Mouse (Mus musculus) heart, adult 9 months (tissue): ENCODE data around the gene Ralb.

Source experiments
- DNase-seq, 2 experiments: peaks; one replicate each; pipeline ENCODE4 v3.0.0; 2022; ENCODE audit warnings: low spot score in 2 of 2

The Ralb gene

GRCm38 (mm10) chr1:119492505-119492904 is 12.1 kb downstream of the Ralb start:
- no peak for DNase-seq

DNA sequence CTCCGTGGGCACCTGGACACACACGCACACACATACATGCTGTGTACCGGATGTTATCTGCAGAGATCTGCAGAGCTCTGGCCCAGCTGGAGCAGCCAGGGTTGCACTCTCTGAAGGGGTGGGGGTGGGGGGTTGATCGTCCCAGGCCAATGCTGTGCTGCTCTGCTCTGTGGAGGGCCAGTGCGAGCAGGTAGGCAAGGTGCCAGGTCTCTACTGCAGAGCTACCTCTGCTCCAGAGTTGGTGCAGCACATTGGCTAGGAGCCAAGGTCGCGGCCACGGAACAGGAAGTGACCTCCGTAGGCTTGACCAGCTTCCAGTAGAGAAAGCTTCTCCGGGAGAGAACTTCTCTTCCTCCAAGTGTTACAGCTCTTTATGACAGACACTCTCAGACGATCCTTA is 12.5 kb downstream of the Ralb start:
- peak; percentile 66 to 75 for DNase-seq

GRCm38 (mm10) chr1:119490765-119491164 is 13.8 kb downstream of the Ralb start:
- DNase-seq: no peak

DNA sequence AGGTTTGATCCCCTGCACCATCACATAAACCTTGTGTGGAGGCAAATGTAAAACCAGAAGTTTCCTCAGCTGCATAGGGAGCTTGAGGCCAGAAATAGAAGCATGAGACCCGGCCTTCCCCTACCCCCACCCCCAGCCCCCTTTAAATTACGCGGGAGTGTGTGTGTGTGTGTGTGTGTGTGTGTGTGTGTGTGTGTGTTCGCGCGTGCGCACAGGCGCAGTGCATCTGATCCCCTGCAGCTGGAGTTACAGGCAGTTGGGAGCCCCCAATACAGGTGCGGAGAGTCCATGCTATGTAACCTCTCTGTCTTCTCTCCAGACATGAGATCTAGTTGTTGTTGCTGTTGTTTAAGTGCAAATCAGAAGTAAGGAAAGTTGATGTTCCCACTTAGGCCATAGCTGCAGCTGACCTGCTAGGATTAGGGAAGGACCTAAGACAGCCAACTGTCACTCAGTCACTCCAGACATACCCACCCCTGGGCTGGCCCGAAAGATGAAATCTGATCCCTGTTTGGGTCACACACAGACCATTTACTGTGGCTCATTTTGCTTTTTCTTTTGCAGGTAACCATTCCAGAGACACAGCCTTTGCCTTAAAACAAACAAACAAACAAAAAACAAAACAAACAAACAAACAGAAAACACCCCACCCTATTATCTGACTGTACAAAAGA is 16.5 kb downstream of the Ralb start:
- no peak for DNase-seq

DNA sequence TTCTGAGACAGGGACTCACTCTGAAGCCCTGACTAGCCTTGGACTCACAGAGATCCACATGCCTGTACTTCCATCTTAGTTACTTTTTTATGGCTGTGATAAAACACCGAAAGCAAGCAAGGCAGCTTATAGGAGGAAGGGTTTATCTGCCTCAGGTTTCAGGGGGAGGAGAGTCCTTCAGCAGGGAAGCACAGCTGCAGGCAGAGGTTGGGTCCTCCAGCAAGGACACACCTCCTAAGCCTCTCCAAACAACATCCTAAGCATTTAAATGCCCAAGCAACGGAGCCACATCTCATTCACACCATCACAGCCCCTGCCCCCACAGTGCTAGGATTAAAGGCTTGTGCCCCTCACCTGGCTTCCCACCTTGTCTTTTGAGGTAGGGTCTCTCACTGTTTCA is 18.8 kb downstream of the Ralb start:
- no peak for DNase-seq

- no peak for DNase-seq
These were observed 20.1 kb downstream of the Ralb start for GRCm38 (mm10) chr1:119484457-119484856.

DNA sequence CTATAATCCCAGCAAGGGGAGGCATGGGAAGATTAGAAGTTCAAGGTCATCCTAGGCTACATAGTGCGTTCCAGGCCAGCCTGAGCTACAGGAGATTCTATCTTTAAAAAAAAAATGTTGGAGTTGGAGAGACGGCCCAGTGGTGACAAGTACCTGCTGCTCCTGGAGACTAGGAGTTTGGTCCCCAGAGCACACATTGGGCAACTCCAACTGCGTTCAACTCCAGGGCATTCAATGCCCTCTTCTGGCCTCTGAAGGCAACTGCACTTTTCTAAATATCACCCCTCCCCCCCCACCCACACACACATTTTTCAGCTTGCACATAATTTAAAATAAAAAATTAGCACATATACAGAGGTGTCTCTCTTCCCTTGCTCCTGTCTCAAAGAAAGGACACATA is 21.7 kb downstream of the Ralb start:
- DNase-seq: no peak

DNA sequence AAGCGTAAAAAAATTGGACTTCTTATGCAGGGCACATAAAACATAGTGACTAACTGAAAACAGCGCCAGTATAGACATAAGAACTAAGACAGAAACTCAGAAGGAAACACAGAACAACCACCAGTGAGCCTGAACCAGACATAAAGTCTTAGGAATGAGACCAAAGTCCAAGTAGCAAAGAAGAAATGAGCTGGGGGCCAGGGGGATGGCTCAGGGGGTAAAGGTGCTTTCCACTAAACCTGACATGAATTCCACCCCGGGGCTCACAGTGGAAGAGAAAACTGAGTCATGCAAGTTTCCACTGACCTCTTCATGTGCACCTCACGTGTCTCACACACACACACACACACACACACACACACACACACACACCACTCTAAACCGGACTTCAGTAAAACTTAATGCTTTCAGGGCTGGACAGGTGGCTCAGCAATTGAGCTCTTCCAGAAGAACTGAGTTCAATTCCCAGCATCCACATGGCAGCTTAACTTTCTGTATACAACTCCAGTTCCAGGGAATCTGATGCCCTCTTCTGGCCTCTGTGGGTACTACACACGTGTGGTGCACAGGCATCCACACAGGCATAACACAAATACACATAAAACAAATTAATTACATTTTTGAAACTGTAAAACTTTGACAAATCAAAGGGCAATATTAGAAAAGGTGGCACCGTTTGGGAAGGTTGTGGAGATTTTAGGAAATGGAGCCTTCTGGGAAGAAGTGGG is 23.2 kb downstream of the Ralb start:
- DNase-seq: no peak

DNA sequence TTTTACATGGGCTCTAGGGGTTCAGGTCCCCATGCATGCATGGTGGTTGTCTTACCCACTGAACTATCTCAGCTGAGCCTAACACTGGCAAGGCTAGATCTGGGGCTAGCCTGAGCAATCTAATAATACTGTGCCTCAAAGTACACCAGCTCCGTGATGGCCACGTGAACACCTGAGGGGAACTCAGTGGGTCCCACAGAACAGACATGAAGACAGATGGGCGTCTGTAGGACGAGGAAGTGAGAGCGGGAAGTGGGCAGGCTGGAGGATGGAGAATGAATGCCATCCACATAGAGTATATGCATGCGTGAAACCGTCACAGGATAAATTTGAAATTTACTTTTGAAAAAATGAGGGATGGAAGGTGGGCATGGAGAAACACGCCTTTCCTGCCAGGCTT is 23.9 kb downstream of the Ralb start:
- DNase-seq: no peak

DNA sequence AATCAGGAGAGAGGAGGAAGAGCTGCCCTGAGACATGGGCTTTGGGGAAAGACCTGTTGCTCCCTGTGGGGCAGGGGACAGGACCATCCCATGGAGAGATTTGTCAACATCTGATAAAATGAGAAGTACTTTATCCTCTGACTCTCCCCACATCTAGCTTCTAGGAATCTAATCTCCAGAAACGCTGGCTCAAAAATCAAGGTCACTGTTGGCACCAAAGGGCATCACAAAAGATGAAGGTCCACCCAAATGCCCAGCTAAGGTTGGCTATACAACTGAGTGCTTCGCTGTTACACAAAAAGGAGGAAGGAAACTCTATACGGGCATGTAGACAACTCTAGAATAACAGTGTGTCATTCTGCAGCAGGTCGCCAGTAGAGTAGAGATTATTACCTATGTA is 25.0 kb downstream of the Ralb start:
- DNase-seq: no peak

DNA sequence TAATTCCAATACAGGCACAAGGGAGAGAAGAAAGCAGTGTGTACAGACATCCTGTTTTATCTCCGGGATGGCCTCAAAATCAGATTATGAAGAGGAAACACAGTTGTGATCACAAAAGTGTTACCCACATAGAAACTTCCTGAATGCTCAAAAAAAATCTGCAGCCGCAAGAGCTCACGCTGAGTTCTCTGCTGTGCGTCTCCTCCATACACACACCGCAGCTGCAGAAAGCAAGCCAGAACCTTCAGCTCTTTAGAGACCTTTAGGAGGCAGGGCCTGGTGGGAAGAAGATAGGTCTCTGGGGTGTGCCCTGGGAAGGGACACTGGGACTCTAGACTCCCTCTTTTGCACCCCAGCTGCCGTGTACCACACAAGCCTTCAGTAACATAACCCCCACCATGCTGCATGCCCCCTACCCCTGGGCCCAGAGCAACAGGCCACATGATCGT is 27.7 kb downstream of the Ralb start:
- DNase-seq: no peak

DNA sequence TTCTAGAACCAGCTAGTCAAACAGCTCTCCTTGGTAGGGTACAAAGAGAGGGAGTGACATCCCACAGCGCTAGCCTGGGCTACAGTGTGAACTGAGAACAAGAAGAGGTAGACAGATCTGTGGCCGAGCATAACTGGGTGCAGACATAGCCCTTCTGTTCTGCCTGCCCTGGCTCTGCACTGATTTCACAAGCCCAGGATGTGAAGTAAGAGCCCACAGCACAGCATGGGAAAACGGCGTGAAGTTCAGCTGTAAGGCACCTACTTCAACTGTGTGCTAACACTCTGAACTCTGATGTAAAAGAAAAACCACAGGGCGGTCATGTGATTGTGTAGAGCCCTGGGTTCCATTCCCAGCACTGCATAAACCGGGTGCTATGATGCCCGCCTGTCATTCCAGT is 29.9 kb downstream of the Ralb start:
- no peak for DNase-seq

DNA sequence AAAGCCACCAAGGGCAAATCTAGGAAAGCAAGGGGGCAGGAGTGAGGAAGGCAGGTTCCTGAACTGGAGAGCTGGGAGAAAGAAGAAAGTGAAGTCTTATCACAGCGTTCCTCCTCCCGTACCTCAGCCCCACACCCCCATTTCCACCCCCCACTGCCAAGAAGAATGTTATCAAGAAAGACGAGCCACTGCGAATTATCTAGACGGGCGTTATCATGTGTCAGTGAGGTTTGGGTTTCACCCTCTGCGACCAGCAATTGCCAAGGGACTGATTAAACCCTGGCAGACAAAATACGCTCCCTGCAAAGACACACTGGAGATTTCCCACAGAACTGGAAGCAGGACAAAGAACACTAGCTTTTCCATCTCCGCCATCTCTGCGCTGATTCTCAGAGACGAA is 31.9 kb downstream of the Ralb start:
- DNase-seq: no peak

DNA sequence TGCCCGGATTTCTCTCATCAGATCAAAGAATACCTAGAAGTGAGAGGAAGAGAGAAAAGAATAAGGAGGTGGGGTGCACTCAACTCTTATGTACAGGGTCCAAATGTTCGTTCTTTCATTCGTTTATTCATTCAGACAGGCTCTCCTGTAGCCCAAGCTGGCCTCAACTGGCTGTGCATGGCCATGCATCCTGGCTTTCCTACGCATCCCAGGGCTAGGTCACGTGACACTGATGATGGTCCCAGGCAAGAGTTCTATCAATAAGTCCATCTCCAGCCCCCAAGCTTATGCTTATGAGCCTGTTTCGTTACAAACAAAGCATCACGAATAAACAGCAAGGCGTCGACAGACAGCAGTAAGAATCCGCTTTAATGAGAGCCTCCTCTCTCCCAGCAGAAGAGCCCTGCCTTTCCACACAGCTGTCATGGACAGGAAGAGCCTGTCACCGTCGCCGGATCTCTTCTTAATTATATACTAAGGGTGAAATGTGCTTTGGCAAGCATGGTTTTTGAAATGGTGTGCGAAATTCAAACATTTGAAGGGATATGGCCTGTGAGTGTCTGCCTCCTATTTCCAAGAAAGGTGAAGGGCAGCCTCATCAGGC is 32.7 kb downstream of the Ralb start:
- DNase-seq: no peak

GRCm38 (mm10) chr1:119463386-119463785 is 41.2 kb downstream of the Ralb start:
- DNase-seq: peak in 1 of 2 experiments; percentile 19

DNA sequence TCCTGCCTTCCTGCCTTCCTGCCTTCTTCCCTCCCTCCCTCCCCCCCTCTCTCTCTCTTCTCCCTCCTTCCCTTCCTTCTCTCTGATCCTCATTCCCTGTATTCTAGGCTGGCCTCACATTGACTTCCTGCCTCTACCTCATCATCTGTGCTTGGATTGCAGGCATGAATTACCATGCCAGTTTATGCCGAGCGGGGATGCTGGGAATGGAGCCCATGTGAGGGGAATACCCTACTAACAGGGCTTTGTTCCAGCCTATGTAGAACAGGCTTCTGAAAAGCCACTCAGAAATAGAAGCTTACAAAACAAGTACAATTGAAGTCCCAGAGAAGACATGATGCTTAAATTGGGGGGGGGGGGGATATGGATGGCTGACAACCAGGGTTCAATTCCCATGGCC is 44.5 kb downstream of the Ralb start:
- DNase-seq: no peak

- peak; percentile 34 to 54 for DNase-seq
These were observed 46.5 kb downstream of the Ralb start for GRCm38 (mm10) chr1:119457993-119458605.

GRCm38 (mm10) chr1:119457528-119457855 is 47.1 kb downstream of the Ralb start:
- no peak for DNase-seq

DNA sequence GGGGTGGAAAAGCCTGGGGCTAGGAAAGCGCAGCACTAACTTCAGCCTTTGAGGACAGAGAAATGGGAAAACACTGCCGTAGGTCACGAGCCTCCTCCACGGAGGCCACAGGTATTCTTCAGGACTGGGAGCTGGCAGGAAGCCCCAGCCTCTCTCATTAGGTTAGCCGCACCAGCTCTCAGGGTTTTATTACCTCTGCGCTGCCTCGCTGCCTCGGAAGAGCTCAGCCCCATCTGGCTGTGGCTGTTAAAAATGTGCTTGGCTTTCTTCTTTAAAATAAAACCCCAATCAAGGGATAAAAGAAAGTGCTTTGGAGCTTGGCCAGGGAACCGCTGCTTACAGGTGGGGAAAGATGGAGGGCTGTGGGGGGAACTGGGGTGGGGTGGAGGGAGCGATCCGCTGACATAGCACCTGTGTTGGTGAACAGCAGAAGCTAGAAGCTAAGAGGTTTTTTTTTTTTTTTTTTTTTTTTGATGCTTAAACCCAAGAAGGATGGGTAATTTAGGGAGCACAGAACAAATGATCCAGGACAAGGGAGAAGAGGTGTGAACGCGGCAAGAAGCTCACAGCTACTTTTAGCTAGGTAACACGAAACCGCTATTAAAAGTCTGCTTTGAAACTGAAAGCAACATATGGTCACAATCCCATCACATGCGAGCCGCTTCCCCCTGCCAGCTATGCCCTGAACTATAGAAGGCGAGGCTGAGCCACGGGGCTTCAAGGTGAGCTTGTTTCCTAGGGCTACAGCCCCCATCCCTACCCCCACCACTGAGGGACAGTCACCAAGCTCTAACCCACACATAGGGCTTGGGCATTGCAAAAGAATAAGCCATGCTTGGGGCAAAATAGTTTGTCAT is 47.7 kb downstream of the Ralb start:
- DNase-seq: no peak

- DNase-seq: no peak
These were observed 50.9 kb downstream of the Ralb start for GRCm38 (mm10) chr1:119453731-119454130.

- no peak for DNase-seq
These were observed 53.2 kb downstream of the Ralb start for GRCm38 (mm10) chr1:119451417-119451816.
